Mouse (Mus musculus): ENCODE measurements around the gene Dcun1d4.
A peak's percentile ranks its signal among the peaks of the same experiment; 100 is the strongest.

The Dcun1d4 gene

GRCm38 (mm10) chr5:73498559-73498958, 17.8 kb downstream of the Dcun1d4 start:
- no peak for DNase-seq (ENCODE audit: low spot score in 2 of 2)

- no peak for DNase-seq (ENCODE audit: low spot score in 2 of 2)
Observed at GRCm38 (mm10) chr5:73500867-73501440, 20.2 kb downstream of the Dcun1d4 start.

GRCm38 (mm10) chr5:73502422-73502821, 21.6 kb downstream of the Dcun1d4 start:
- no peak for DNase-seq (ENCODE audit: low spot score in 2 of 2)

GRCm38 (mm10) chr5:73503015-73503757, 22.4 kb downstream of the Dcun1d4 start:
- DNase-seq (ENCODE audit: low spot score in 2 of 2), result no peak

- DNase-seq (ENCODE audit: low spot score in 2 of 2), result no peak
Observed at GRCm38 (mm10) chr5:73511074-73511473, 30.3 kb downstream of the Dcun1d4 start.

- DNase-seq (ENCODE audit: low spot score in 2 of 2), result no peak
Observed at GRCm38 (mm10) chr5:73512241-73512640, 31.4 kb downstream of the Dcun1d4 start.

GRCm38 (mm10) chr5:73512661-73513060, 31.9 kb downstream of the Dcun1d4 start:
- DNase-seq (ENCODE audit: low spot score in 2 of 2), result no peak

GRCm38 (mm10) chr5:73514202-73514601, 33.4 kb downstream of the Dcun1d4 start:
- DNase-seq (ENCODE audit: low spot score in 2 of 2), result no peak

GRCm38 (mm10) chr5:73517299-73517698, 36.5 kb downstream of the Dcun1d4 start:
- no peak for DNase-seq (ENCODE audit: low spot score in 2 of 2)

- DNase-seq (ENCODE audit: low spot score in 2 of 2), result no peak
Observed at GRCm38 (mm10) chr5:73518424-73519211, 37.8 kb downstream of the Dcun1d4 start.

GRCm38 (mm10) chr5:73520787-73521186, 40.0 kb downstream of the Dcun1d4 start:
- no peak for DNase-seq (ENCODE audit: low spot score in 2 of 2)

- DNase-seq (ENCODE audit: low spot score in 2 of 2), result no peak
Observed at GRCm38 (mm10) chr5:73523227-73523626, 42.4 kb downstream of the Dcun1d4 start.

- no peak for DNase-seq (ENCODE audit: low spot score in 2 of 2)
Observed at GRCm38 (mm10) chr5:73524300-73525000, 43.6 kb downstream of the Dcun1d4 start.

- DNase-seq (ENCODE audit: low spot score in 2 of 2), result no peak
Observed at GRCm38 (mm10) chr5:73532222-73532621, 51.4 kb downstream of the Dcun1d4 start.

GRCm38 (mm10) chr5:73532879-73533278, 52.1 kb downstream of the Dcun1d4 start:
- no peak for DNase-seq (ENCODE audit: low spot score in 2 of 2)

GRCm38 (mm10) chr5:73537669-73538068, 56.9 kb downstream of the Dcun1d4 start:
- DNase-seq (ENCODE audit: low spot score in 2 of 2), result no peak

GRCm38 (mm10) chr5:73538586-73539298, 57.9 kb downstream of the Dcun1d4 start:
- no peak for DNase-seq (ENCODE audit: low spot score in 2 of 2)

GRCm38 (mm10) chr5:73539848-73540510, 59.2 kb downstream of the Dcun1d4 start:
- DNase-seq (ENCODE audit: low spot score in 2 of 2), result peak in 1 of 2 experiments; percentile 32

GRCm38 (mm10) chr5:73540511-73540871, 59.7 kb downstream of the Dcun1d4 start:
- no peak for DNase-seq (ENCODE audit: low spot score in 2 of 2)

GRCm38 (mm10) chr5:73544111-73544753, 63.4 kb downstream of the Dcun1d4 start:
- no peak for DNase-seq (ENCODE audit: low spot score in 2 of 2)

Measured in frontal cortex, postnatal 14 days (tissue).